Mouse (Mus musculus) stomach, postnatal 0 days (tissue): ENCODE data around the gene Xpc. TPM values are rescaled to one million over a fixed set of nuclear protein-coding genes. Genes with fewer than 3 reads are reported as not detected.
A peak's percentile ranks its signal among the peaks of the same experiment; 100 is the strongest.

Experiments used
- ATAC-seq: fragments of 200-750 bp; cut with Nextera tagmentation; 2 replicates; pipeline ENCODE4 v1.8.0; 2017; ENCODE audit not compliant: low FRiP score, low TSS enrichment
- DNase-seq: peaks from one replicate; pipeline ENCODE4 v3.0.0-alpha.2; 2016; ENCODE audit warnings: low spot score
- H3K27ac ChIP-seq: fragments of 300-500 bp; sonication (generic); replicated peaks from 2 replicates; pipeline ENCODE4 v1.5.1; 2014; ENCODE audit warnings: mild to moderate bottlenecking, control low read depth
- H3K27me3 ChIP-seq: fragments of 300-500 bp; sonication (generic); 2 replicates; pipeline ENCODE4 v1.6.1; 2014; ENCODE audit warnings: low read length; ENCODE audit not compliant: control insufficient read depth, insufficient read depth
- H3K36me3 ChIP-seq: fragments of 300-500 bp; sonication (generic); 2 replicates; pipeline ENCODE4 v1.6.1; 2014; ENCODE audit warnings: low read length, mixed read lengths; ENCODE audit not compliant: control insufficient read depth, insufficient read depth
- H3K4me1 ChIP-seq: fragments of 300-500 bp; sonication (generic); replicated peaks from 2 replicates; pipeline ENCODE4 v1.6.1; 2014; ENCODE audit warnings: antibody characterized with exemption; ENCODE audit not compliant: control insufficient read depth, insufficient read depth
- H3K4me2 ChIP-seq: fragments of 300-500 bp; sonication (generic); replicated peaks from 2 replicates; pipeline ENCODE4 v1.6.1; 2014; ENCODE audit warnings: low read depth, mild to moderate bottlenecking, control low read depth, moderate library complexity
- H3K4me3 ChIP-seq: fragments of 300-500 bp; sonication (generic); 2 replicates; pipeline ENCODE4 v1.5.1; 2014; ENCODE audit warnings: low read depth, low read length, control low read depth
- H3K9ac ChIP-seq: fragments of 300-500 bp; sonication (generic); 2 replicates; pipeline ENCODE4 v1.6.1; 2014; ENCODE audit warnings: mild to moderate bottlenecking, low read length, control low read depth, mixed read lengths
- H3K9me3 ChIP-seq: fragments of 300-500 bp; sonication (generic); 2 replicates; pipeline ENCODE4 v1.6.1; 2016; ENCODE audit warnings: low read length; ENCODE audit not compliant: control insufficient read depth
- CTCF ChIP-seq: IDR thresholded peaks from 2 replicates; pipeline ENCODE4 v1.5.1; 2016; ENCODE audit warnings: antibody characterized with exemption, low read depth, mild to moderate bottlenecking, moderate library complexity
- EP300 ChIP-seq: optimal IDR thresholded peaks from 2 replicates; pipeline ENCODE3; 2016; ENCODE audit warnings: antibody characterized with exemption
- WGBS: fragments of 180-500 bp; shearing (Covaris S2); extraction: QIAGEN DNeasy Blood & Tissue Kit; methylation state at CpG from one replicate; pipeline ENCODE4 v1.1.7; 2014; 5-methylcytosine and 5-hydroxymethylcytosine counted together
- polyA plus RNA-seq: library from polyadenylated mRNA; unstranded; fragments of >200 nt; fragmentation: Nextera tagmentation; extraction: Ambion mirVana; gene quantifications from 2 replicates; pipeline ENCODE4 v1.2.1, GENCODE M21; 2015

Gene Xpc
- polyA plus RNA-seq, 1 experiment from 2014 or later: 9.3 TPM

DNA sequence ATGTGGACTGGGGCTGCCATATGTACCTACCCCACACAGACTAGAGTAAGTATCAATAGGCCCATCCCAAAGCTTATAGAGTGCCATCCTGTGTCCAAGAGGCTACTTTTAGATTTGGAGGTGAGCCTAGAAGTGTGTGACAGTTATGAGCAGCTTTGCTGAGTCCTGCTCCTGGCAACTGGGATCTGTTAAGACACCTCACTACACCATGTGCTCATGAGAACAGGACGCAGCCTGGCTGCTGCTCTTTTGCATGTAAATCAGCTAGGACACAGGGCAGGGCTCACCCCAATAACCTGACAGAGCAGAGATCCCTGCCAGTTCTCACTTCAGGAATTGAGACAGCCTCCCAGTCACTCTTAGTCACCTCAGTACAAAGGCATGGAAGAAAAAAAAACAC is 48.6 kb downstream of the Xpc start:
- Histone ChIP-seq H3K27ac (no peak overlapping the region), H3K27me3 (no peaks in the 10 kb centered on the region), H3K9ac (no peak overlapping the region), H3K4me3 (no peak overlapping the region), H3K9me3 (no peaks in the 10 kb centered on the region), H3K4me1 (no peaks in the 10 kb centered on the region; the same call in 1 of the 2 replicates), H3K36me3 (peaks cover 13% of the 10 kb centered on the region; the same call in 1 of the 2 replicates), H3K4me2 (no peak overlapping the region)
- ATAC-seq (peak; percentile 27; the same call in 1 of the 2 replicates), DNase-seq (no peak)
- TF ChIP-seq EP300 (no peak), CTCF (no peak)
- WGBS: 85% methylated on average over 1 of the region's 1 CpGs

DNA sequence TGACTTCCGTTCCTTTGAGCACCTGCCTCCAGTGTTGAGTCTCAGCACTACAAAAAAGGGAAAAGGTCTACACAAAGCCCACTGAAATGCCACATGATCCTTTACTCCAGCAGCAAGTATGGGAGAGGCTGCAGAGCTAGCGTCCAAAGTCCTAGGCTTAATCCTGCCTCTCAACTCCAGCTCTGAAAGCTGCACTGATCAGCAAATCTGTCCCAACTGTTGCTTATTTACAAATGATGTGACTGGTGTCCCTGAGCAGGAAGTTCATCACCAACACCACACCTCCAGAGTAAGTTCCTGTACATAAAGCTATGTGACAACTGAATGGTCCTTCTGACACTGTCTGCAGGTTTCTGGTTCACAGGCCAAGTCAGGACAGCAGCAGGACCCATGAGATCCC is 49.9 kb downstream of the Xpc start:
- Histone ChIP-seq H3K4me2 (no peak overlapping the region), H3K9ac (no peak overlapping the region), H3K4me1 (no peaks in the 10 kb centered on the region), H3K27ac (no peak overlapping the region), H3K9me3 (no peaks in the 10 kb centered on the region), H3K27me3 (no peaks in the 10 kb centered on the region), H3K36me3 (peaks cover 13% of the 10 kb centered on the region; the same call in 1 of the 2 replicates), H3K4me3 (no peak overlapping the region)
- DNase-seq (no peak), ATAC-seq (no peak)
- TF ChIP-seq CTCF: no peak
- no peak for TF ChIP-seq EP300
- 83% methylated on average over 2 of the region's 2 CpGs for WGBS

DNA sequence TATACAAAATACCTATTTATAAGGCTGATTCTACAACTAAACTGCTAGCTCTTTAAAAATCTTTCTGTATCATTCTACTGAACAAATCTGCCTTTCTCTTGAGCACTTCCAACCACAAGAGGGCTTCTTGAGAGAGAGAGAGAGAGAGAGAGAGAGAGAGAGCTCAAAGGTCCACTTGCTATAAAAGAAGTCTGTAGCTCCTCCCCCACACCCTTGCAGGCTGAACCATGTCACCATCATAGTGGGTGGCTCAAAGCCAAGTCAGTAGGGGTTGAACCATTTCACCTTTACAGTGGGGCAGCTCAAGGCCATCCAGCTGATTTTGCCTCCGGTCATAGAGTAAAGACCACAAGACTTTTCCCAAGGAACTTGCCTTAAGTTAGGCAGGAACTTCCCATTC is 56.2 kb downstream of the Xpc start:
- Histone ChIP-seq H3K36me3 (peaks cover 10% of the 10 kb centered on the region; the same call in 1 of the 2 replicates), H3K4me2 (no peak overlapping the region), H3K27me3 (no peaks in the 10 kb centered on the region), H3K9me3 (no peaks in the 10 kb centered on the region), H3K4me3 (no peak overlapping the region), H3K27ac (no peak overlapping the region), H3K4me1 (no peaks in the 10 kb centered on the region), H3K9ac (no peak overlapping the region)
- WGBS: 82% methylated on average over 1 of the region's 1 CpGs
- ATAC-seq: peak; percentile 82
- TF ChIP-seq EP300 (no peak), CTCF (peak; percentile 47)
- peak; percentile 64 for DNase-seq

DNA sequence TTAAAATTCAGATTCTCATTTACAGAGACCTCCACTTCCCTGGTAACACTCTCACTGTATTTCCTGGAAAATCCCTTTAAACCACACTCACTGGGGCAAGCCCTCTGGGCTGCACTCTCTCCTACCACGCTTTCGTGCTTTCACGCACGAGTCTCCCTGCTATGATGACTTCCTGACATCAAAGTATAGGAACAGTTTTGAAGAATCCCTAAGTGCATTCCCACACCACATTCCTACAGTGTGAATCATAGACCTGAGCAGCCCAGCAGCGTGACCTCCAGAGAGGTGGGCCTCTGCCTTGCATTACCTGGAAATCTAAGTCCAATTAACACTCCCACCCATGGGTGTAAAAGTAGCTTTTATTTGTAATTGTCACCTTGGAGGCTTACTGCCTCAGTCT is 61.1 kb downstream of the Xpc start:
- Histone ChIP-seq H3K9me3 (no peaks in the 10 kb centered on the region), H3K4me2 (no peak overlapping the region), H3K27me3 (no peaks in the 10 kb centered on the region), H3K4me1 (no peaks in the 10 kb centered on the region), H3K9ac (no peak overlapping the region), H3K27ac (no peak overlapping the region), H3K36me3 (no peaks in the 10 kb centered on the region), H3K4me3 (no peak overlapping the region)
- no peak for DNase-seq
- ATAC-seq: no peak
- 37% methylated on average over 5 of the region's 5 CpGs for WGBS
- TF ChIP-seq EP300: no peak
- no peak for TF ChIP-seq CTCF

DNA sequence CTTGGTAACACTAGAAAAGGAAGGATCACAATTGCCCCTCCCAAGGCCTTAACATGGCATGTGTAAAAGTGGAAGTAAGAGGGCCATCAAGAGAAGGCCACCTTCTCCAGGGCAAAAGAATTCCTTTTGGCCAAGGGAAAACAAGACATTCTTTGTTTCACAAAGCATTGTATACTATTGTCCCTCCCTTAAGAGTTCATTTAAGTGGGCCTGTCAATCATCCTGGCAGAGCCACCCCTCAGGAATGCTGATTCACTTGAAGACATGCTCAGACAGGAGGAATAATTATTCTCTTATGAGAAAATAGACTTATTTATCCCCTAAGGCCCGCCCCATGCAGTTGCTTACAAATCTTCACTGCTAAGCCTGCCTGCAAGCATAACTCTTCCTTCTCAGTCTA is 63.6 kb downstream of the Xpc start:
- WGBS: 57% methylated on average over 1 of the region's 1 CpGs
- no peaks in the 10 kb centered on the region for H3K9me3 ChIP-seq
- no peak for ATAC-seq
- no peaks in the 10 kb centered on the region for H3K4me1 ChIP-seq
- no peak overlapping the region for H3K4me2 ChIP-seq
- H3K9ac ChIP-seq: no peak overlapping the region
- no peaks in the 10 kb centered on the region for H3K27me3 ChIP-seq
- no peaks in the 10 kb centered on the region for H3K36me3 ChIP-seq
- no peak overlapping the region for H3K4me3 ChIP-seq
- TF ChIP-seq CTCF (no peak), EP300 (no peak)
- no peak for DNase-seq
- H3K27ac ChIP-seq: no peak overlapping the region

DNA sequence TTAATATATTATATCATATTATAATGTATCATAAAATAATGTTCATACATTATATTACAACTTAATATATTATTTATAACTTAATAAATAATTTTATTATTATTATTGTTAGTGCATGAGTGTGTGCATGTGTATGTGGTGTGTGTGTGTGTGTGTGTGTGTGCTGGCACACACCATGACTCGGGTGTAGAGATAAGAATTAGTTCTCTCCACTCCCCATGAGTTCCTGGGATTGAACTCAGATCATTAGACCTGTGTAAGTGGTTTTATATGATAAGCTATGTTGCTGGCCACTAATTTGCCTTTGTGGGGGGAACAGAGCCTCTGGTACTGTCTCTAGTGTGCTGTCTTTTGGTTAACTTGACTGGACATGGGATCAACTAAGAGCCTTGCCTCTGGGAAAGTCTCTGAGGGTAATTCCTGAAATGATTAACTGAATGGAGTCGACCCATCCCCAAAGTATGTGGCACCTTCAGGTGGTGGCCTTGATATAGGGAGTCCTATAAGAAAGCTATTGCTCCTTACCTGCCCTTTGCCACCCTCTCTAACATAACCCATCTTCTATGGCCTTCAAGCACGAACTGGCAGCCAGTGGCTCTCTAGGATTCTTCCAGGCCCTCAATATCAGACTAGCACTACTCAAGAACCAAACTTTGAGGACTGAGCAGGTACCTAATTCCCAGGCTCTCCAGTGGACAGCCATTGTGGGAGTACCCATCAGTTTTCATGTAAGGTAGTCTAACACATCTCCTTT is 66.0 kb downstream of the Xpc start:
- H3K27ac ChIP-seq: no peak overlapping the region
- no peak for ATAC-seq
- TF ChIP-seq CTCF: no peak
- no peak for TF ChIP-seq EP300
- no peak overlapping the region for H3K4me3 ChIP-seq
- no peak overlapping the region for H3K4me2 ChIP-seq
- H3K4me1 ChIP-seq: no peaks in the 10 kb centered on the region
- WGBS: 42% methylated on average over 3 of the region's 3 CpGs
- H3K36me3 ChIP-seq: no peaks in the 10 kb centered on the region
- no peak overlapping the region for H3K9ac ChIP-seq
- no peaks in the 10 kb centered on the region for H3K9me3 ChIP-seq
- H3K27me3 ChIP-seq: no peaks in the 10 kb centered on the region
- DNase-seq: no peak
